Mouse (Mus musculus) intestine, postnatal 0 days (tissue): Measurements from ENCODE around the gene Chd2. TPM values are rescaled to one million over a fixed set of nuclear protein-coding genes. Genes with fewer than 3 reads are reported as not detected.
A peak's percentile ranks its signal among the peaks of the same experiment; 100 is the strongest.

ENCODE experiments used
- ATAC-seq: fragments of 200-750 bp; cut with Nextera tagmentation; 2 replicates; pipeline ENCODE4 v1.8.0; 2017; ENCODE audit warnings: mild to moderate bottlenecking, moderate TSS enrichment, moderate library complexity
- H3K27ac ChIP-seq: fragments of 300-500 bp; sonication (generic); 2 replicates; pipeline ENCODE4 v1.5.1; 2014; ENCODE audit warnings: mild to moderate bottlenecking, low read depth, low read length, moderate library complexity
- H3K27me3 ChIP-seq: fragments of 300-500 bp; sonication (generic); replicated peaks from 2 replicates; pipeline ENCODE4 v1.6.1; 2014; ENCODE audit warnings: low read length, mixed read lengths; ENCODE audit not compliant: control insufficient read depth, insufficient read depth
- H3K36me3 ChIP-seq: fragments of 300-500 bp; sonication (generic); 2 replicates; pipeline ENCODE4 v1.6.1; 2014; ENCODE audit warnings: mild to moderate bottlenecking, moderate library complexity; ENCODE audit not compliant: control insufficient read depth, insufficient read depth
- H3K4me1 ChIP-seq: fragments of 300-500 bp; sonication (generic); replicated peaks from 2 replicates; pipeline ENCODE4 v1.6.1; 2014; ENCODE audit warnings: antibody characterized with exemption, low read length, mixed read lengths; ENCODE audit not compliant: control insufficient read depth, insufficient read depth
- H3K4me2 ChIP-seq: fragments of 300-500 bp; sonication (generic); replicated peaks from 2 replicates; pipeline ENCODE4 v1.6.1; 2014; ENCODE audit warnings: low read depth, mild to moderate bottlenecking, moderate library complexity
- H3K4me3 ChIP-seq: fragments of 300-500 bp; sonication (generic); 2 replicates; pipeline ENCODE4 v1.5.1; 2014; ENCODE audit warnings: low read depth, low read length
- H3K9ac ChIP-seq: fragments of 300-500 bp; sonication (generic); 2 replicates; pipeline ENCODE4 v1.6.1; 2014; ENCODE audit warnings: mild to moderate bottlenecking, low read depth, low read length
- H3K9me3 ChIP-seq: fragments of 300-500 bp; sonication (generic); 2 replicates; pipeline ENCODE4 v1.6.1; 2016; ENCODE audit warnings: mixed run types; ENCODE audit not compliant: control insufficient read depth
- CTCF ChIP-seq: sonication (generic); IDR thresholded peaks from 2 replicates; pipeline ENCODE4 v1.5.1; 2016; ENCODE audit warnings: low read depth, mild to moderate bottlenecking, control low read depth, antibody characterized with exemption, moderate library complexity
- WGBS: fragments of 180-500 bp; shearing (Covaris S2); extraction: QIAGEN DNeasy Blood & Tissue Kit; methylation state at CpG from one replicate; pipeline ENCODE4 v1.1.7; 2014; 5-methylcytosine and 5-hydroxymethylcytosine counted together
- polyA plus RNA-seq: library from polyadenylated mRNA; unstranded; fragments of >200 nt; fragmentation: Nextera tagmentation; extraction: Ambion mirVana; gene quantifications from 2 replicates; pipeline ENCODE4 v1.2.1, GENCODE M21; 2015

Chd2 gene
- polyA plus RNA-seq, 1 experiment from 2014 or later = 19.3 TPM

- H3K4me1 ChIP-seq = peaks cover 20% of the 10 kb centered on the region
- H3K36me3 ChIP-seq = no peaks in the 10 kb centered on the region; the same call in 1 of the 2 replicates
- no peaks in the 10 kb centered on the region for H3K27me3 ChIP-seq
- WGBS = under 1% methylated on average over 46 of the region's 46 CpGs
- peak overlapping the region; percentile 86 for H3K27ac ChIP-seq
- H3K9ac ChIP-seq = peak overlapping the region; percentile 53
- ATAC-seq = peak; percentile 95
- no peaks in the 10 kb centered on the region for H3K9me3 ChIP-seq
- H3K4me2 ChIP-seq = peak overlapping the region; percentile 72
- H3K4me3 ChIP-seq = peak overlapping the region; percentile 44
- TF ChIP-seq CTCF = 0 out of 2 replicates have a peak, but pooled peaks have one; percentile 14
Measured at GRCm38 (mm10) chr7:73537634-73538423, 3.8 kb downstream of the Chd2 start.

- TF ChIP-seq CTCF = no peak
- no peak for ATAC-seq
Measured at GRCm38 (mm10) chr7:73537228-73537627, 4.4 kb downstream of the Chd2 start.

GRCm38 (mm10) chr7:73536579-73536978 is 5.1 kb downstream of the Chd2 start:
- WGBS = 54% methylated on average over 2 of the region's 2 CpGs
- peaks cover 29% of the 10 kb centered on the region for H3K4me1 ChIP-seq
- no peaks in the 10 kb centered on the region; the same call in 1 of the 2 replicates for H3K36me3 ChIP-seq
- peak overlapping the region; percentile 44; the same call in 1 of the 2 replicates for H3K4me3 ChIP-seq
- peak overlapping the region; percentile 72 for H3K4me2 ChIP-seq
- peak overlapping the region; percentile 53 for H3K9ac ChIP-seq
- no peak for ATAC-seq
- no peaks in the 10 kb centered on the region for H3K27me3 ChIP-seq
- H3K9me3 ChIP-seq = no peaks in the 10 kb centered on the region
- H3K27ac ChIP-seq = peak overlapping the region; percentile 86; the same call in 1 of the 2 replicates
- TF ChIP-seq CTCF = no peak

More at GRCm38 (mm10) chr7:73537228-73537627, 4.4 kb downstream of the Chd2 start:
- 9% methylated on average over 10 of the region's 10 CpGs for WGBS
- H3K4me1 ChIP-seq = peaks cover 22% of the 10 kb centered on the region
- no peaks in the 10 kb centered on the region for H3K9me3 ChIP-seq
- peak overlapping the region; percentile 53 for H3K9ac ChIP-seq
- H3K27me3 ChIP-seq = no peaks in the 10 kb centered on the region
- no peaks in the 10 kb centered on the region; the same call in 1 of the 2 replicates for H3K36me3 ChIP-seq
- peak overlapping the region; percentile 86 for H3K27ac ChIP-seq
- peak overlapping the region; percentile 44 for H3K4me3 ChIP-seq
- peak overlapping the region; percentile 72 for H3K4me2 ChIP-seq

GRCm38 (mm10) chr7:73535861-73536200 is 5.8 kb downstream of the Chd2 start:
- Histone ChIP-seq H3K4me1 (peaks cover 30% of the 10 kb centered on the region), H3K4me3 (no peak overlapping the region), H3K9ac (no peak overlapping the region), H3K27me3 (no peaks in the 10 kb centered on the region), H3K4me2 (peak overlapping the region; percentile 21), H3K36me3 (no peaks in the 10 kb centered on the region; the same call in 1 of the 2 replicates), H3K9me3 (no peaks in the 10 kb centered on the region), H3K27ac (peak overlapping the region; percentile 65)
- TF ChIP-seq CTCF = no peak
- WGBS = 28% methylated on average over 4 of the region's 4 CpGs
- ATAC-seq = no peak

GRCm38 (mm10) chr7:73534937-73535860 is 6.4 kb downstream of the Chd2 start:
- H3K27me3 ChIP-seq = no peaks in the 10 kb centered on the region
- H3K4me3 ChIP-seq = 0 out of 2 replicates have a peak overlapping the region, but pooled peaks have one; percentile 6
- no peaks in the 10 kb centered on the region for H3K9me3 ChIP-seq
- 53% methylated on average over 2 of the region's 2 CpGs for WGBS
- H3K9ac ChIP-seq = no peak overlapping the region
- peak overlapping the region; percentile 65 for H3K27ac ChIP-seq
- TF ChIP-seq CTCF = no peak
- no peaks in the 10 kb centered on the region; the same call in 1 of the 2 replicates for H3K36me3 ChIP-seq
- no peak for ATAC-seq
- peaks cover 30% of the 10 kb centered on the region for H3K4me1 ChIP-seq
- peak overlapping the region; percentile 21 for H3K4me2 ChIP-seq
